ENCODE assay signal across 9 mouse cellular contexts in the genomic region with DNA sequence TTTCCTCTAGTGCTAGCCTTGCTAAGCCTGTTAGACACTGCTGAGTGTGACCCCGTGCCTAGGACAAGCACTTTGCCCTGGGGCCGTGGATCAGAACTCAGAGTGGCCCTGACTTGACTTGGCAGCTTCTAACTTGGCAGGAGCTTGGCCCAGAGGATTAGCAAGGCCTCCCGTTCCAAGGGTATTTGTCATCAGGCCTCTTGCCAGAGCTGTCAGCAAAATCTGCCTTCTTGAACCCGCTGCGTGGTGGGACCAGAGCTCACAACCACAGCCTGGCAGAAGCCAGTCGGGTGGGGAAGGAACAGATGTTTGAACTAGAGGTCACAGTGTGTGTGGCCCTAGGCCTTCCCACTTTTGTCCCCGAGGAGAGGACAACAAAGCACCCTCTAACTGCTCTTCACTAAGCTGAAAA. TPM values are rescaled to one million over a fixed set of nuclear protein-coding genes. Genes with fewer than 3 reads are reported as not detected.
A peak's percentile ranks its signal among the peaks of the same experiment; 100 is the strongest.
DNase-seq lines count a peak whose midpoint lies in the region; ATAC-seq and TF ChIP-seq lines count a peak whose summit lies in the region.
"Had no signal": no experiment of that assay in that cellular context is flagged by ENCODE, and none has a peak within 500 bp of the region (broad histone marks: within the 10 kb centered on the region; RNA-seq: fewer than 3 reads in every experiment).

No protein-coding gene starts in this region.

- H3K4me1 ChIP-seq in heart, embryonic 16.5 days (ENCODE audit: control insufficient read depth, insufficient read depth, low read length), result peaks cover 38% of the 10 kb centered on the region
- H3K4me1 ChIP-seq in liver, postnatal 0 days (ENCODE audit: insufficient read depth), result peaks cover 26% of the 10 kb centered on the region
- peaks cover 10% of the 10 kb centered on the region; the same call in 1 of the 2 replicates for H3K4me1 ChIP-seq in forebrain, embryonic 14.5 days (ENCODE audit: control insufficient read depth, insufficient read depth, low read length)

- TF ChIP-seq CTCF in liver, postnatal 0 days (IDR thresholded peaks at IDR 0.05; ENCODE audit: low read depth), result no peak

- 24% methylated on average over 7 of the region's 7 CpGs for WGBS in heart, embryonic 16.5 days
- 41% methylated on average over 7 of the region's 7 CpGs for WGBS in liver, postnatal 0 days (ENCODE audit: insufficient replicate concordance)
- 64% methylated on average over 7 of the region's 7 CpGs for WGBS in forebrain, embryonic 14.5 days

- H3K4me2 ChIP-seq in heart, embryonic 16.5 days (ENCODE audit: low read depth, low read length), result no peak overlapping the region
- H3K4me2 ChIP-seq in liver, postnatal 0 days (ENCODE audit: low read depth, low read length), result no peak overlapping the region
- no peak overlapping the region for H3K4me2 ChIP-seq in forebrain, embryonic 14.5 days (ENCODE audit: low read length)

- H3K9ac ChIP-seq in heart, embryonic 16.5 days (ENCODE audit: low read length), result 0 out of 2 replicates have a peak overlapping the region, but pooled peaks have one; percentile 3
- H3K9ac ChIP-seq in liver, postnatal 0 days (replicated peaks), result peak overlapping the region; percentile 1; the same call in 1 of the 2 replicates
- no peak overlapping the region for H3K9ac ChIP-seq in forebrain, embryonic 14.5 days (ENCODE audit: low read length)
- H3K9ac ChIP-seq: limb, embryonic 12.5 days had no signal

- no peaks in the 10 kb centered on the region for H3K9me3 ChIP-seq in heart, embryonic 16.5 days (replicated peaks; ENCODE audit: control insufficient read depth, low read length)
- H3K9me3 ChIP-seq in liver, postnatal 0 days (ENCODE audit: low read length), result no peaks in the 10 kb centered on the region
- H3K9me3 ChIP-seq in forebrain, embryonic 14.5 days (replicated peaks; ENCODE audit: control insufficient read depth, low read length), result no peaks in the 10 kb centered on the region
- H3K9me3 ChIP-seq: limb, embryonic 12.5 days had no signal

- ATAC-seq in heart, embryonic 16.5 days (replicated peaks; ENCODE audit: extremely low read depth, insufficient read depth, low FRiP score), result peak; percentile 72
- peak; percentile 60 for ATAC-seq in liver, postnatal 0 days
- ATAC-seq in forebrain, embryonic 14.5 days, result no peak

- peak; percentile 80 for DNase-seq in ovary, adult 18-20 months (ENCODE audit: low spot score)
- no peak for DNase-seq in ovary, postnatal 10 days (ENCODE audit: low spot score)
- DNase-seq in cerebellum, postnatal 14 days, result peak; percentile 76 to 79
- peak; percentile 56 for DNase-seq in liver, postnatal 0 days
- peak; percentile 79 for DNase-seq in urinary bladder, postnatal 14 days (ENCODE audit: low spot score)
- no peak for DNase-seq in T-cell, adult 2 months (ENCODE audit: low spot score)
- DNase-seq in forebrain, embryonic 14.5 days (ENCODE audit: low spot score), result no peak

- TF ChIP-seq EP300 in liver, postnatal 0 days (IDR thresholded peaks at IDR 0.05; ENCODE audit: low read depth), result no peak; the same call in 1 of the 2 replicates

- H3K27ac ChIP-seq in heart, embryonic 16.5 days (ENCODE audit: low read length), result peak overlapping the region; percentile 87
- peak overlapping the region; percentile 80 for H3K27ac ChIP-seq in liver, postnatal 0 days (ENCODE audit: low read depth)
- no peak overlapping the region for H3K27ac ChIP-seq in forebrain, embryonic 14.5 days (ENCODE audit: low read depth, low read length)
- H3K27ac ChIP-seq: limb, embryonic 12.5 days had no signal

- H3K4me3 ChIP-seq in heart, embryonic 16.5 days (ENCODE audit: low read length), result no peak overlapping the region
- no peak overlapping the region for H3K4me3 ChIP-seq in liver, postnatal 0 days (ENCODE audit: low read depth, low read length)
- H3K4me3 ChIP-seq in forebrain, embryonic 14.5 days (ENCODE audit: low read depth, low read length), result no peak overlapping the region
- H3K4me3 ChIP-seq: limb, embryonic 12.5 days had no signal

- H3K36me3 ChIP-seq in heart, embryonic 16.5 days (ENCODE audit: control insufficient read depth, insufficient read depth), result no peaks in the 10 kb centered on the region
- H3K36me3 ChIP-seq in liver, postnatal 0 days (replicated peaks; ENCODE audit: insufficient read depth, low read length), result no peaks in the 10 kb centered on the region
- no peaks in the 10 kb centered on the region for H3K36me3 ChIP-seq in forebrain, embryonic 14.5 days (ENCODE audit: control insufficient read depth, insufficient read depth, low read length)
- H3K36me3 ChIP-seq: limb, embryonic 12.5 days had no signal

- no peaks in the 10 kb centered on the region for H3K27me3 ChIP-seq in heart, embryonic 16.5 days (ENCODE audit: control insufficient read depth, insufficient read depth, low read length)
- no peaks in the 10 kb centered on the region for H3K27me3 ChIP-seq in liver, postnatal 0 days (ENCODE audit: insufficient read depth, low read length)
- H3K27me3 ChIP-seq in forebrain, embryonic 14.5 days (replicated peaks; ENCODE audit: control insufficient read depth, insufficient read depth, low read length), result no peaks in the 10 kb centered on the region
- H3K27me3 ChIP-seq: limb, embryonic 12.5 days had no signal

RNA-seq across cellular contexts. Expression of gene Hlf, which starts 35.4 kb away (rescaled TPM):
- 5.3 and 5.7 TPM in 2 replicates for polyA plus RNA-seq in heart, embryonic 16.5 days (2015; fragmentation: Nextera tagmentation; extraction: Ambion mirVana)
- 8.8 and 9.6 TPM in 2 replicates for polyA plus RNA-seq in liver, postnatal 0 days (2015; fragmentation: Nextera tagmentation; extraction: Ambion mirVana)
- polyA plus RNA-seq in forebrain, embryonic 14.5 days (2014; fragmentation: Nextera tagmentation; extraction: Ambion mirVana), result 3.5 and 4.9 TPM in 2 replicates

Comparison
In these comparisons a context has a peak if more than half of its experiments do, and no peak if none do; other contexts are left out.
1. DNase-seq: peak in ovary, adult 18-20 months (single experiment), cerebellum, postnatal 14 days (2 of 2), liver, postnatal 0 days (single experiment) and urinary bladder, postnatal 14 days (single experiment); none in ovary, postnatal 10 days (single experiment), T-cell, adult 2 months (single experiment) and forebrain, embryonic 14.5 days (single experiment).